Comparison of ENCODE assay signal across 8 mouse cellular contexts in the genomic region with DNA sequence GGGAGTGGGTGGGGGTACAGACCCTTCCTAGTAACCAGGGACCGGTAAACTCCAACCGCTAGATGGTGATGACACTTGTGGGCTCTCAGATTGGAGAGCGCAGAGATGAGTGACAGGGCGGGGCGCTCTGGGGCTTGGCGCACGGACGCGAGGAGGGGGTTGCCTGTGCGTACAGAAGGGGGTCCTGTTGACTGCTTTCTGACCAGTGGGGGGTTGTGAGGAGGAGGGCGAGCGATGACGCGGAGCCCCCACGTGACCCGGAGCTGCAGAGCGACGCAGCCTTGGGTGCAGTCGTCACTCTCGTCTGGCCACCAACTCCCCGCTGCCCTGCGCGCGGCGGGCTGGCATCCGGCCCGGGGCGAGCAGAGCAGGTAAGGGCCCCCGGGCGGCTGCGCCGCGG. TPM values are rescaled to one million over a fixed set of nuclear protein-coding genes. Genes with fewer than 3 reads are reported as not detected.
A peak's percentile ranks its signal among the peaks of the same experiment; 100 is the strongest.
DNase-seq lines count a peak whose midpoint lies in the region; ATAC-seq lines count a peak whose summit lies in the region.

A gene (plus strand): TSS at position 253 of the 400 bp plus-strand sequence.

- H3K9me3 ChIP-seq in hindbrain, embryonic 13.5 days: no peaks in the 10 kb centered on the region
- no peaks in the 10 kb centered on the region for H3K9me3 ChIP-seq in lung, embryonic 15.5 days

- H3K4me3 ChIP-seq in hindbrain, embryonic 13.5 days: peak within 1 kb of the TSS; percentile 54
- peak within 1 kb of the TSS; percentile 55 for H3K4me3 ChIP-seq in lung, embryonic 15.5 days

- ATAC-seq in hindbrain, embryonic 13.5 days (ENCODE audit: low FRiP score): peak; percentile 97
- peak; percentile 96 for ATAC-seq in lung, embryonic 15.5 days (ENCODE audit: borderline replicate concordance, extremely low read depth, low FRiP score, low TSS enrichment)

- H3K9ac ChIP-seq in hindbrain, embryonic 13.5 days: peak within 1 kb of the TSS; percentile 81
- peak within 1 kb of the TSS; percentile 60 for H3K9ac ChIP-seq in lung, embryonic 15.5 days

- H3K4me1 ChIP-seq in hindbrain, embryonic 13.5 days (replicated peaks): peaks cover 21% of the 10 kb centered on the region
- H3K4me1 ChIP-seq in lung, embryonic 15.5 days: no peaks in the 10 kb centered on the region; the same call in 1 of the 2 replicates

- H3K36me3 ChIP-seq in hindbrain, embryonic 13.5 days: peaks cover 27% of the 10 kb centered on the region
- H3K36me3 ChIP-seq in lung, embryonic 15.5 days: peaks cover 22% of the 10 kb centered on the region; the same call in 1 of the 2 replicates

- H3K4me2 ChIP-seq in hindbrain, embryonic 13.5 days: peak within 1 kb of the TSS; percentile 64
- H3K4me2 ChIP-seq in lung, embryonic 15.5 days: peak within 1 kb of the TSS; percentile 52

- DNase-seq in ZHBTc4 (ENCODE audit: low read depth, low spot score): peak; percentile 88
- DNase-seq in cerebellum, postnatal 14 days: peak; percentile 87
- DNase-seq in frontal cortex, postnatal 36 days (ENCODE audit: low spot score in 2 of 2): peak; percentile 52 to 68
- peak; percentile 67 to 80 for DNase-seq in layer of hippocampus, postnatal 10 days (ENCODE audit: low spot score in 2 of 2)
- peak; percentile 13 for DNase-seq in ovary, postnatal 10 days (ENCODE audit: low spot score)
- peak; percentile 37 to 52 for DNase-seq in thymus, postnatal 36 days

- H3K27me3 ChIP-seq in hindbrain, embryonic 13.5 days: 0 out of 2 replicates have a peak, but pooled peaks cover 3% of the 10 kb centered on the region
- no peaks in the 10 kb centered on the region for H3K27me3 ChIP-seq in lung, embryonic 15.5 days

- 27% methylated on average over 29 of the region's 33 CpGs for WGBS in hindbrain, embryonic 13.5 days
- WGBS in lung, embryonic 15.5 days: 17% methylated on average over 25 of the region's 33 CpGs

- peak within 1 kb of the TSS; percentile 91 for H3K27ac ChIP-seq in hindbrain, embryonic 13.5 days
- H3K27ac ChIP-seq in lung, embryonic 15.5 days: peak within 1 kb of the TSS; percentile 89

RNA-seq across cellular contexts. Expression of the gene that starts here (rescaled TPM):
- 6.2 and 7.6 TPM in 2 replicates for polyA plus RNA-seq in hindbrain, embryonic 13.5 days (2015; fragmentation: Nextera tagmentation; extraction: Ambion mirVana)
- 10 to 100 TPM; 51.9 to 57.1 TPM for total RNA-seq in layer of hippocampus, postnatal 10 days (2021)
- 5.8 and 6.1 TPM in 2 replicates for polyA plus RNA-seq in lung, embryonic 15.5 days (2015; fragmentation: Nextera tagmentation; extraction: Ambion mirVana)

Comparison
In these comparisons a context has a peak if more than half of its experiments do, and no peak if none do; other contexts are left out.
1. Peak in every context shown above with its lines: DNase-seq, ATAC-seq, H3K4me3 ChIP-seq and H3K27ac ChIP-seq.
2. DNase-seq: peak in every context shown above with its lines; median percentile 88 in ZHBTc4; 87 in cerebellum, postnatal 14 days; 74 in layer of hippocampus, postnatal 10 days; 60 in frontal cortex, postnatal 36 days; 44 in thymus, postnatal 36 days; 13 in ovary, postnatal 10 days.